Mouse (Mus musculus) ES-Bruce4 (cell line): ENCODE data around the gene Snta1. TPM values are rescaled to one million over a fixed set of nuclear protein-coding genes. Genes with fewer than 3 reads are reported as not detected.
"Not testable (repeated sequence)": the region's sequence is repeated elsewhere in the genome, so short reads cannot be mapped to it uniquely, and the experiment has no call there.

Source experiments
- H3K27ac ChIP-seq: 2 replicates; pipeline ENCODE4 v1.5.1; 2012; ENCODE audit warnings: low read length, inconsistent platforms; ENCODE audit not compliant: insufficient read depth
- H3K27me3 ChIP-seq: 2 replicates; pipeline ENCODE4 v1.6.1; 2012; ENCODE audit warnings: mild to moderate bottlenecking, low read length, inconsistent platforms; ENCODE audit not compliant: control insufficient read depth, poor library complexity, insufficient read depth, severe bottlenecking
- H3K36me3 ChIP-seq: 2 replicates; pipeline ENCODE4 v1.6.1; 2012; ENCODE audit warnings: inconsistent platforms, mild to moderate bottlenecking, low read length, moderate library complexity; ENCODE audit not compliant: control insufficient read depth, poor library complexity, insufficient read depth, severe bottlenecking
- H3K4me1 ChIP-seq: one replicate; pipeline ENCODE4 v1.8.1; 2011; ENCODE audit warnings: low read length; ENCODE audit not compliant: control insufficient read depth, insufficient read depth
- H3K4me3 ChIP-seq: 2 replicates; pipeline ENCODE4 v1.5.1; 2011; ENCODE audit warnings: low read depth, mild to moderate bottlenecking, low read length
- H3K9ac ChIP-seq: 2 replicates; pipeline ENCODE4 v1.6.1; 2012; ENCODE audit warnings: low read depth, mild to moderate bottlenecking, inconsistent platforms; ENCODE audit not compliant: poor library complexity, severe bottlenecking
- H3K9me3 ChIP-seq: replicated peaks from 2 replicates; pipeline ENCODE4 v1.6.1; 2012; ENCODE audit warnings: mild to moderate bottlenecking, low read length, inconsistent platforms; ENCODE audit not compliant: control insufficient read depth, poor library complexity, insufficient read depth, severe bottlenecking
- CTCF ChIP-seq: IDR thresholded peaks from one replicate; pipeline ENCODE4 v1.8.1; 2011; ENCODE audit warnings: low read depth, low read length
- EP300 ChIP-seq: IDR thresholded peaks from 2 replicates; pipeline ENCODE4 v1.6.1; 2011; ENCODE audit warnings: low read depth, low read length; ENCODE audit not compliant: insufficient read depth
- POLR2A ChIP-seq: IDR thresholded peaks from one replicate; pipeline ENCODE4 v1.8.1; 2011; ENCODE audit warnings: low read length; ENCODE audit not compliant: insufficient read depth
- polyA plus RNA-seq: library from polyadenylated mRNA; stranded (reverse); fragments of >200 nt; gene quantifications from 2 replicates; pipeline ENCODE4 v1.2.4, GENCODE M21; 2011; ENCODE audit warnings: low read depth; ENCODE audit not compliant: missing spikeins, insufficient read depth, insufficient read length

Gene Snta1
- polyA plus RNA-seq, 1 experiment: 11.7 TPM

GRCm38 (mm10) chr2:154373961-154374632 lies 33.8 kb downstream of the Snta1 start:
- Histone ChIP-seq H3K27ac (no peak overlapping the region), H3K27me3 (no peaks in the 10 kb centered on the region), H3K36me3 (no peaks in the 10 kb centered on the region; the same call in 1 of the 2 replicates), H3K9ac (no peak overlapping the region), H3K9me3 (no peaks in the 10 kb centered on the region), H3K4me3 (no peak overlapping the region), H3K4me1 (no peaks in the 10 kb centered on the region)
- TF ChIP-seq POLR2A (no peak), CTCF (peak; percentile 40), EP300 (no peak)

GRCm38 (mm10) chr2:154372842-154373500 lies 34.9 kb downstream of the Snta1 start, which contains the start of gene Cdk5rap1:
Gene Cdk5rap1, minus strand, starts transcription at chr2:154373010.
- Histone ChIP-seq H3K9ac (peak within 1 kb of the TSS; percentile 80), H3K27ac (0 out of 2 replicates have a peak within 1 kb of the TSS, but pooled peaks have one; percentile 5), H3K36me3 (no peaks in the 10 kb centered on the region; the same call in 1 of the 2 replicates), H3K4me3 (peak within 1 kb of the TSS; percentile 78), H3K27me3 (no peaks in the 10 kb centered on the region), H3K9me3 (no peaks in the 10 kb centered on the region), H3K4me1 (no peaks in the 10 kb centered on the region)
- TF ChIP-seq EP300: no peak
- TF ChIP-seq POLR2A: no peak
- no peak for TF ChIP-seq CTCF

GRCm38 (mm10) chr2:154372151-154372829 lies 35.6 kb downstream of the Snta1 start:
- Histone ChIP-seq H3K4me1 (no peaks in the 10 kb centered on the region), H3K9me3 (no peaks in the 10 kb centered on the region), H3K9ac (peak overlapping the region; percentile 80), H3K4me3 (peak overlapping the region; percentile 78), H3K27me3 (no peaks in the 10 kb centered on the region), H3K36me3 (peaks cover 3% of the 10 kb centered on the region; the same call in 1 of the 2 replicates), H3K27ac (no peak overlapping the region)
- no peak for TF ChIP-seq CTCF
- no peak for TF ChIP-seq EP300
- peak; percentile 94 for TF ChIP-seq POLR2A

- H3K36me3 ChIP-seq: peaks cover 12% of the 10 kb centered on the region
- no peak overlapping the region for H3K9ac ChIP-seq
- H3K4me1 ChIP-seq: no peaks in the 10 kb centered on the region
- H3K9me3 ChIP-seq: no peaks in the 10 kb centered on the region
- no peak overlapping the region for H3K4me3 ChIP-seq
- no peaks in the 10 kb centered on the region for H3K27me3 ChIP-seq
- no peak overlapping the region for H3K27ac ChIP-seq
- no peak for TF ChIP-seq CTCF
- no peak for TF ChIP-seq EP300
- no peak for TF ChIP-seq POLR2A
Observed at GRCm38 (mm10) chr2:154367510-154367909, 40.4 kb downstream of the Snta1 start.

GRCm38 (mm10) chr2:154354000-154354425 lies 53.9 kb downstream of the Snta1 start:
- Histone ChIP-seq H3K9ac (peak overlapping the region; percentile 53), H3K4me3 (peak overlapping the region; percentile 89), H3K27ac (peak overlapping the region; percentile 63)
- H3K9me3 ChIP-seq, H3K4me1 ChIP-seq, H3K27me3 ChIP-seq, H3K36me3 ChIP-seq: not testable (repeated sequence)

GRCm38 (mm10) chr2:154348152-154348551 lies 59.7 kb downstream of the Snta1 start:
- Histone ChIP-seq H3K36me3 (peaks cover 14% of the 10 kb centered on the region), H3K9ac (no peak overlapping the region), H3K4me1 (no peaks in the 10 kb centered on the region), H3K27me3 (no peaks in the 10 kb centered on the region), H3K27ac (no peak overlapping the region), H3K4me3 (no peak overlapping the region), H3K9me3 (no peaks in the 10 kb centered on the region)
- TF ChIP-seq EP300: no peak
- TF ChIP-seq CTCF: no peak
- no peak for TF ChIP-seq POLR2A
